Mouse (Mus musculus) lung, postnatal 0 days (tissue): ENCODE data around the gene Ctnna3.

Experiments
- CTCF ChIP-seq: IDR thresholded peaks from 2 replicates; pipeline ENCODE4 v1.5.1; 2016; ENCODE audit warnings: antibody characterized with exemption, mild to moderate bottlenecking
- EP300 ChIP-seq: IDR thresholded peaks from 2 replicates; pipeline ENCODE4 v1.6.1; 2016; ENCODE audit warnings: antibody characterized with exemption, mild to moderate bottlenecking, control low read depth

DNA sequence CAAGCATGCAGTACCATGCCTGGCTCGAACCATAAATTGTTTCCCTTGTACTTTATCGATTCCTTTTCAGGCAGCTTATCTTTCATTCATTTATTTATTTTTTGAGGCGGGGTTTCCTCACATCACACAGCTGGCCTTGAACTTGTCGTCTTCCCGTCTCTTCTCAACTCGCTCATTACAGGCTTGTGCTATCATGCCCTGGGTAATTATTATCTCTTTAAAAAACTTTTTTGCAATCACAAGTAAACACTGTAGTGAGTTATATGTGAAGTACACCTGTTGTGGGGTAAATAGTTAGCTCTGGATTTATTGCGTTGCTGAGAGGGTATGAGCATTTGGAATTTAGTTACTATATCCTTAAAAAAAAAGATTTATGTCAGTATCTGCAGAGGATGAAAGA lies 14.6 kb upstream of the Ctnna3 start:
- TF ChIP-seq CTCF (no peak), EP300 (no peak)
